Mouse (Mus musculus) layer of hippocampus, postnatal 10 days (tissue): ENCODE data around the gene Alk. TPM values are rescaled to one million over a fixed set of nuclear protein-coding genes. Genes with fewer than 3 reads are reported as not detected.
A peak's percentile ranks its signal among the peaks of the same experiment; 100 is the strongest.

Experiments used
- DNase-seq, 2 experiments: peaks; one replicate each; pipeline ENCODE4 v3.0.0; 2021; ENCODE audit warnings: low spot score in 2 of 2
- total RNA-seq, 2 experiments: library from RNA; stranded (reverse); gene quantifications; 2 replicates each; pipeline ENCODE4 v1.2.3; 2021

The Alk gene
- total RNA-seq, 2 experiments from 2014 or later, result 8.4 to 9.5 TPM

DNA sequence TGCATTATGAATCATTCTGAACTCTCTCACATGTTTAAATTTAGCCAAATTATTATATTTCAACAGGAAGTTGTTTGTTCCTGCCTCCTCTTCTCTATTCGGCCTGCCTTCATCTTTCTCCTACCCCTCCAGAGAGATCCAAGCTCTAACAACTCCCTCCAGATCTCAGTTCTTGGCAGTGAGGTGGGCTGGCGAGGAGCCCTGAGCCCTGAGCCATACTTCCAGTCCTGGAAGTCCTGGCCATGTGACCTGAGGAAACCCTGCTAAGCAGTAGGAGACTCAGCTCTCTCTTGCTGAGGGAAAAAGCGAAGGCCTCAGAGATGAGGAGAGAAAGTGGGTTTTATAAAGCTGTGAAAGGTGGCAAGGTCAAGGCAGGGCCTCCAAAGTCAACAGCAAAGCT lies 689.9 kb downstream of the Alk start:
- peak; percentile 34 to 53 for DNase-seq

DNA sequence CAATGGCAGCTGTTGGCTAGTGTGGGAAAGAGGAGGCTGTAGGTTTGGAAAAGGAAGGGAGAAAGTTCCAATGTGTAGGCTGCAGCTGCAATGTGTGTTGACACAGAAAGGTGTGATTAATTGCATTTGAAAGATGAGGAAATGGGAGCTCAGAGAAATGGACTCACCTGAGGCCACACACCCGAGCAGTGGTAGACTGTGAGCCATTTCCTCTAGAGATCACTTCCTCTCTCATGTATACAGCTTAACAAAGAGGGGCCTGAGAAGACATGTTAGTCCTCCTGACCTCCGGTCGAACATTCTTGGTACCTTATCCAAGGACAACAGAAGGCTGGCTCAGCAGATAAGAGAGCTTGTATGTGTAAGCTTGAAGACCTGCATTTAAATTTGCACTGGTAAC lies 691.2 kb downstream of the Alk start:
- no peak for DNase-seq

DNA sequence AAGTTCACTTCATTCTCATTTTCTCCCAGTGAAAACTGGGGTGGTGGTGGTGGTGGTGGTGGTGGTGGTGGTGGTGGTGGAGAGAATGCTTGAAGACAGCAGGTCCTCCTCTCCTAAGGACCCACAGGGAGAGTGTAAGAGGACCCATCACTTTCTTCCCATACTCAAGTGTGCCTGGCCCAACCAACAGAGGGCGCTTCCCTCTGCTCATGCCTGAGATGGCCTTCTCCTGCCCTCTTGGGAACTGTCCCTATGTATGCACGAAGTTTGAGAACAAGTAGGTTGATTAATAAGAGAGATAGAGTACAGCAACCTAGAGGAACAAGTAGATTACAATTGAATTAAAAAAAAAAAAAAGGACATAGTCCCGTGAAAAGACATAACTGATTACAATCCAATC lies 695.3 kb downstream of the Alk start:
- DNase-seq, result peak in 1 of 2 experiments; percentile 25

DNA sequence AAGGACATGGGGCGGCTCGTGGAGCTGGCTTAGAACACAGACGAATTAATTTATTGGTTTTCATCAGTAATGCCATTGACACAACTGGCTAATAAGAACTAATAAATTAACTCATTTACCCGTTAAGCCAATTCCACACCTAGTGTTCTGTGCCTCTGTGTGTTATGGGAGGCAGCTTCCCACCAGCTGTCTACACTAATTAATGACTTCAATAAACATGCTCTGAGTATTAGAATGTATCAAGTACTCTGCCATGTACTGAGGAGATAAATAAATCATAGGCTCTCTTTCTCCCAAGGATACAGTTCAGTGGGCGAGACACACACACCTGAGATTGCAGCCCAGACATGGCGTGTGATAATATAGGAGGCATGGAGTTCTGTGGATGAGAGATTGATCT lies 723.1 kb downstream of the Alk start:
- no peak for DNase-seq

DNA sequence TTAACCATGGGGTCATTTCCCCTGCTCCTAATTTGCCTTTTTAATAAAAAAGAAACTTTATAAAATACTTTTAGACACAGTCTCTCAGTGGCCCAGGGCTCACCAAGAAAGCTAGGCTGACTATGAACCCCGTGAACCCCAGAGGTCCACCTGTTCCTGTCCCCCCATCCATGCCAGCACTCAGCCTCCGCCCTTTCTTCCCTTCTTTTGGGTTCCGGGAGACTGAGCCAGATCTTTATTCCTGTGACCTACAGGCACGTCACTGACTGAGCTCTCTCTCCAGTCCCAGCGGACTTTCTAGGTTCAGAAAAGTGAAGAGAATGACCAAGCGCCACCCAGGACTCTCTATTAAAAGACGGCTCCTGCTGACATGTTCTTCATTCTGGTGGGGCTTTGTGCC lies 728.9 kb downstream of the Alk start:
- DNase-seq, result no peak

DNA sequence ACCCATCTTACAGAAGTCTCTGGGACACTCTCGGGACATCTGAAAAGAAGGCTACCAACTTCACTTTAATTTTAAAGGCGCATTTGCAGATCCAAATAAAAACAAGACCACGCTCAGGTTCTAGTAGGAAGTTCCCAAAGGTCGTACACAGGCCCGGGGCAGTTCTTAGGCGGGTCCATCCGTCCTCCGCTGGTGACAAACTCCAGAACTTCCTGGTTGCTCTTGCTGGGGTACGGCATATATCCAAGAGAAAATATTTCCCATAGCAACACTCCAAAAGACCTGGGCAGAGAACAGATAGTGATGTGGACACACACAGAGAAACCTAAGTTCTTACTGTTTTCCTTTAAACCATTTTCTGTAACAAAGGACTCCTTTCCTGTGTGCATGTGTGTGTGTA lies 729.6 kb downstream of the Alk start:
- no peak for DNase-seq

DNA sequence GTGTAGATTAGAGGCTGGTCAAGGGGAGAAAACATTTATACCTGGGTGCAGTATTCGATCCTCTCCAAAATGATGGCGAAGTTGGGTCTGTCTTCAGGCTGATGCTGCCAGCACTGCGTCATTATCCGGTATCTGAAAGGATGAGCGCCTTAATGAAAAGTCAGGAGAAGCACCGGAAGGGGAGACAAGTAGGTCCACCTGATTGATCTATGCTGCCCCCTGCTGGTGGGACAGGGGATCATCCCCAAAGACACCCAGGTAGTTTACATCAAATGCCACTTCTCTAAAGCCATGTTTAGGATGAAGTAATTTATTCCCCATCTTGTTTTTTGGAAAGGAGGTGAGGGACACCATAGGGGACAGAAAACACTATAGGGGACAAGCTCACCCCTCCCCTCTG lies 730.4 kb downstream of the Alk start:
- DNase-seq, result peak; percentile 54

DNA sequence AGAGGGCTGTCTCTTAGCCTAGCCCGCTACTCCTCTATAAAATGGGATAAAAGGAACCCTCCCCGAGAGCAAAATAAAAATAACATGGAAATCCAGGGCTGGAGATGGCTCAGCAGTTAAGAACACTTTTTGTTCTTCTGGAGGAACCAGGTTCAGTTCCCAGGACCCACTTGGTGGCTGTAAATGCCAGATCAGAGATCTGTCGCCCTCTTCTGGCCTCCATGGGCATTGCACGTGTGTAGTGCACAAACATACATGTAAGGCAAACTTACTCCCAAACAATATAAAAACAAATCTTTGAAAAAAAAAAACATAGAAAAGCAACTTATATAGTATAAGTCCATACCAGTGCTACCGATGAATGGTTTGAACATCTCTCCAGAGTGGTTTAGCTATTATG lies 731.5 kb downstream of the Alk start:
- no peak for DNase-seq

DNA sequence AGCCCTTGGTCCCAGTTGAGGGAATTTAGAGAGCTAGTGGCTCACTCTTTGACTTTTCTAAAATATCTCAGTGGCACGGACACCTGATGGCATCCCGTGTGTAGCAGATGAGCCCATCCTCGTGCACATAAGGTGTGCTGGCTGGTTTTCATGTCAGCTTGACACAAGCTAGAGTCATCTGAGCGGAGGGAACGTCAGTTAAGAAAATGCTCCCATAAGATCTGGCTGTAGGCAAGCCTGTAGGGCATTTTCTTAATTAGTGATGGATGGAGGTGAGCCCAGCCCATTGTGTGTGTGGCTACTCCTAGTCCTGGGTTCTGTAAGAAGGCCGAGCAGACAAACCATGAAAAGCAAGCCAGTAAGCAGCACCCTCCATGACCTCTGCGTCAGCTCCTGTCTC lies 732.4 kb downstream of the Alk start:
- no peak for DNase-seq

DNA sequence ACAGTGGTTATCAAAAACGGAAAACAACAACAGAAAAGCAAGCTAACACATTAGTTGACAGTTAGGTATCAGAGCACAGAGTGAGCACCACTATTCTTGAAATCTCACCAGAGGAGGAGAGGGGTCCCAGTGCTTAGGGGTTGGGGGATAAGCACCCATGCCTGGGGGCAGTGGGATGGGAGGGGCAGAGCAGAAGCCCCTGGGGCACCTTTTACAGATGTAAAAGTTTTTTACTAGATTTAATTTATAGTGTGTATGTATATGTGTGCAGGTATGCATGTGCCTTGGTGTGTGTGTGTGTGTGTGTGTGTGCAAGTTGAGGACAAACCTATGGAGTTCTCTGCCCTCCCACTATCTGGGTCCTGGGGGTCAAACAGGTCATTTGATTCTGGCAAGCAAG lies 733.8 kb downstream of the Alk start:
- no peak for DNase-seq

DNA sequence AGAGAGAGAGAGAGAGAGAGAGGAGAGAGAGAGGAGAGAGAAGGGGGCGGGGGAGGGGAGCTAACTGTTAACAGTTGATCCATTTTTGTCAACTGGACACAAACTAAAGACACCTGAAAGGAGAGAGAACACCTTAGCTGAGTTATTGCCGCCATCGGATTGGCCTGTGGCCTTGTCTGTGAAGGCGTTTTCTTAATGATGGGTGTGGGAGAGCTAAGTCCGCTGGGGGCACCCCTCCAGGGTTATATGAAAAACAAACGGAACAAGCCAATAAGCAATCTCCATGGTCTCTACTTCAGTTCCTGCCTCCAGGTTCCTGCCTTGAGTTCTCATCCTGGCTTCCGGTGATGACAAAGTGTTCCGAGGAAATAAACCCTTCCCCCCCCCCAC lies 734.2 kb downstream of the Alk start:
- no peak for DNase-seq

DNA sequence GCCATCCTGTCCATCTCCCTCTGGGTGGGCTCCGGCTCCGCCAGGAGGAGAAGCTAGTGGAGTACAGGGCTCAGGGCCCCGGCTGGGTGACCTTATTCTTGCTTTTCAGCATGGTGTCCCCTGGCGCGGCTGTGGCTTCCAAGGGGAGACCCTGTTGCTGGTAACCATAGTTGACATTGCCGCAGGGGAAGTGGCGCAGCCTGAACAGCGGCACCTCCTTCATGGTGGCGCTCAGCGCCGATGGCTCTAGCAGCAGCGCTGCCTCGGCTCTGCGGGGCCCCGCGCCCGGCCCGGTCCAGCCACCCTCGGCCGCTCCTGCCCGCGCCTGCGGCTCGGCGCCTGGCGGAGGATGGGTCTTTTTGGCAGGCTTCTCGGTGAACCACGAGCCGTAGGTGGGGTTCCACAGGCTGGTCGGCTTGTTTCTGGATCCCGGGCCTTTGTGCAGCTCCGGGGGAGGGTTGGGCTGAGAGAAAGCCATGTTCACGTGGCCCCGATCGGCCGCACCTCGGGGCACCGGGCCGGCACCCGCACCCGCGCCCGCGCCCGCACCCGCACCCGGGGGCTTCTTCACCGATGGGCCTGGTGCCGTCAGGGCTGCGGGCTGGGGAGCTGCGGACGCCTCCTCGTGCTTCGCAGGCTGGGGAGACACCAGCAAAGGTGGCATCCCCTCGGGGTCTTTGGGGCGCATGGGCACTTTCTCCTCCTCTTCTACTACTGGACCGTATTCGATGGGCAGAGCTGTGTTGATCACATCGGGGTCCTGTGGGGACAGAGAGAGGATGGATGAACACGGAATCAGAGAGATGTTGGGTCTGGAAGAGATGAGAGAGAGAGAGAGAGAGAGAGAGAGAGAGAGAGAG lies 734.8 kb downstream of the Alk start:
- peak; percentile 54 to 62 for DNase-seq

DNA sequence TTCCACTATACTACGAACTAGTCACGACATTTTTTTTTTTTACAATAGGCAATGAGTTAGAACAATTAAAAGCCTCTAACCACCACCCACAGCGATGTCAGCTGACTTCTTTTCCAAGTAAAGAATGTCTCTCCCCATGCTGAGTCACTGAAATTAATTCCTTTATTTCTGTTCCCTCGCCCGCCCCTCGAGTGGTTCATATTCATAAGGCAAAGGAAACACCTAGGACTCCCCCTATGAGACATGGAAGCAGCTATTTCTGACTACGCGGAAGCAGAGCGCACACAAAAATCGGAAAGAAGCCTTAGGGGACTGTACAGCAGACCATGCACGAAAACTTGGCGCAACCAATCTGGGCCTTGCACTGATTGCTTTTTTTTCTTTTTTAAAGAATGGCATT lies 735.6 kb downstream of the Alk start:
- DNase-seq, result no peak

DNA sequence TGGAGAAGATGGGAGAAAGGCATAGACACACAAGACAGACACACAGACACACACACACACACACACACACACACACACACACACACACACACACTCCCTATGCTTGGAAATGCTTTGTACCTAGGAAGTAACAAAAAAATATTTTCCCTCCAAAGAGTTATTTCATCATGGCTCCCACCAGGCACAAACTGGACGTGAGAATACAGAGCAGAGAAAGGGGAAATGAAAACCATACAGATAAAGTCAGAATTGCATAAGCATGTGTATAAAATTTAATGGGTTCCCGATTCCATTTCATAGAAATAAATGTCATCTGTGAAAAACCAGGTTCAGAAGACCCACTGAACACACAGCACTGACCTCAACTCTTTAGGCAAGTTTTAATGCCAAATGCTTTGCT lies 736.5 kb downstream of the Alk start:
- no peak for DNase-seq

DNA sequence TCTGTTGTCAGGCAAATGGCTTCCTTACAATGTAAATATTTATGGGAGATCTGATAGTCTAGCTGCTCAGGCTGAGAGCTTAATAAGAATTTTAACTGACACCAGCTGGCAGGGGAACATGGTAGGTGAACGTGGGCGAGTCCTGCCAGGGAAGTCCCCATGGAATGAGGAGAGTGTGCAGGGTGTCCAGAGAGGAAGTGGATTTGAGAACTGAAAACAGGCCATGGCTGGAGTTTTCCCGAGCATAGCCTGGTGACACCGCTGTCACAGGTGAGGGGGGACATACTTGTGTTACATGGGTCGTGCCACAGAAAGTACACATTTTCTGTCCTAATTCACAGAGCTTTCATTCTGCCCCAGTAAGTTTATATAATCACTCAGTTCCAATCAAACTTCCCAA lies 739.0 kb downstream of the Alk start:
- no peak for DNase-seq

DNA sequence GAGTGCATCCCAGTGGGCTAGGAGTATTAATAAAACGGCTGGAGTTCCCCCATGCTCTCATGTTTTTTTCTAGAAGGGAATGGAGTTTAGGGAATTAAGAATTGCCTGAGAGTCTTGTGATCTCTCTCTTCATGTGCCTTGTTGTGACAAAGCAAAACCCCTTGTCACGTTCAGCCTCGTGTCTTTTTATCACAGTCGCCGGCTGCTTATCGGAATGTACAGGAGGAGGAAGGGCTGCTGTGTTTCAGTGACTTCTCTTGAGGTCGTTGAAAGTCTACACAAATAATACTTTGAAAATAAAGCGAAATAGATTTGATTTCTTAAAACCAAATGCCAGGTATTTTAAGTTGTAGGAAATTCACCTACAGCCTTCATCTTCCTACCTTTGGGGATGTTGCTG lies 740.4 kb downstream of the Alk start:
- no peak for DNase-seq

DNA sequence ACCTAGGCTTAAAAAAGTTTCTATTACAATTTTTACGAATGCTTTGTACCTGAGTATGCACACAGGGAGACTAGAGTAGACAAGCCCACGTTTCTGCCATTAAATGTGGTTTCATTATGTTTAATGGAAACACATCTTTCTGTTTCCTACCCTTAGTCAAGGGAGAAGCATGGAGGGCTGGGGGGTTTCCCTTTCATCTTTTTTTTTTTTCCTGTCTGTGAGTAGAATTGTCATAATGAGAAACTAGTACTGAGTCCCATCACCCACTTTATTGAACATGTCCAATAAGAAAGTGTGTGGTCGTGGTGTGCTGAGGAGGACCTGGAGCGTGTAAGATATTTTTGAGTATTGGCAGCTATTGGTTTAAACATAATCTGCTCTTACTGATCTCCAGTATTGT lies 741.5 kb downstream of the Alk start:
- DNase-seq, result no peak

DNA sequence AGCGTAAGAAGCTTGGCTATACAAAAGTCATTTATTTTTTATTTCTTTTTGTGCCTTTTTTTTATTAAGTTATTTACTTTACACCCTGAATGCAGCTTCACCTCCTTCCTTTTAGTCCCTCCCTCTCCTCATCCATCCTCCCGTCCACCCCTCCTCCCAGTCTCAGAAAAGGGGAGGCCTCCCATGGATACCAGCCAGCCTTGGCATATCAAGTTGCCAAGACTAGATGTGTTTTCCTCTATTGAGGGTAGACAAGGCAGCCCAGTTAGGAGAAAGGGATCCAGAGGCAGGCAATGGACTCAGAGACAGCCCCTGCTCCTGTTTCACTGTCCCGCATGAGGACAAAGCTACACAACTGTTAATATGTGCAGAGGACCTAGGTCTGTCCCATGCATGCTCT lies 742.2 kb downstream of the Alk start:
- no peak for DNase-seq

DNA sequence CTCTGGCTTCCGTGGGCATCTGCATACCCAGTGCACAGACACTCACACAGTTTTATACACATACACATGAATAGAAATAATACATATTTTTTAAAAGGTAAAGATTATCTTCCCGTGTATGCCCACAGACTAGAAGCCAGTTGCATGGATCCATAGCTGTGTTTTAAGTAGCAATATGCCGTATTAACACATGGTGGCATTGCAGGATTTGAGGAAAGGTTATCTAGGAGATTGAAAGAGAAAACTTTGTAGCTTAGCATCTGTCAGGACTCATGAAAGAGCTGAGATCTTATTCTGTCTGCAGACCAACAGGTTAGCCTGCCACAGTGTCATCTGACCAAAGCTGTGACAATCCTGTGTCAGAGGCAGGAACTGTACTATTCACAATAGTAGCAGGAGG lies 772.5 kb downstream of the Alk start:
- DNase-seq, result no peak

DNA sequence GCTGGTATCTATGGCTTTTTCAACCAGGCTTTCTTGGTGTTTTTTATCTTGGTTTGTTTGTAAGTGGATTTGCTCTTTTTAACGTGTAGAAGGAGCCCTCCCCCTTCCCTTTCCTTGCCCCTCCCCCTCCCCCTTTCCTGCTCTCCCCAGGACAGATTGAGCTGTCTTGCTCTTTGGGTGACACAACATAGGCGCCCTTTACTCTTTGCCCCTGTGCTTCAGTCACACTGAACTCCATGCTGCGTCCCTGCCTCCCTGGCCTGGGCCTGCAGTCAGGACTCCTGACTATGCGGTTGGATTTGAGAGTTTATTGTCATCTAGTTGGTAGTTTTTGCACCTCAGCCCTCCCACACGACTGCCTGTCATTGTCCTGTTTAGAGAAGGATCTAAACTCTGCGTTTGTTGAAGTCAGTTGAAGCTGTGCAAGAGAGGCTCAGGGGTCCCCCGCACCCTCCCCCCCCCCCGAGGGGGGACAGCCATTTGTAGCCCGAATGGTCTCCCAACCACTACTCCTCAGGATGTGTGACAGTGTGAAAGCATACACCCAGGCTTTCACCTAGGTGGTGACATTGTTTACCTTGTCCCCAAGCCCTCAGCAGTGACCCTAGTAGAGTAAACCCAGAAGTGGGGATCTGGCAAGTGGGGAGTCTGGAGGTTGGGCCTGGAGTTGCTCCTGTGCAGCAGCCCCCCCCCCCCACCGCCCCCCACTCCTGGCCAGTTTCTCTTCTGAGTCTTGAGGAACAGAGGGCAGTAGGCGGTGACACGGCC lies 775.6 kb downstream of the Alk start:
- DNase-seq, result no peak

DNA sequence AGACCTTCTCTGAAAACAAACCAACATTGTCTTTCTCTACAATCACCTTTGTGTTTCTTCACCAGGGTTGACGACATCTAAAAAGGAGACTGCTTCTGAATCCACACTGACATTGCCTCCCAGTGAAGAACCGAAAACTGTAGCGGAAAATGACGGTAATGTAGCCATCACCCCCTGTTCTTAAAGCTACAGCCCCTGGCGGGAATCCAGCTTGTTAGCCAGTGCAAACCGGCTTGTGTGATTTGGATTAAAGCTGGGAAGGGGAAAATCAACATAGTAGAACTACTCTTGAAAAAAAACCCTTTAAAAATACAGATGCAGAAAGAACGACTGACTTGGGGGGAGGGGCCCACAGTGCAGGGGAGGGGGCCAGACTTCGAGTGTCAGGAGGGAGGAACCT lies 776.8 kb downstream of the Alk start:
- DNase-seq, result no peak

DNA sequence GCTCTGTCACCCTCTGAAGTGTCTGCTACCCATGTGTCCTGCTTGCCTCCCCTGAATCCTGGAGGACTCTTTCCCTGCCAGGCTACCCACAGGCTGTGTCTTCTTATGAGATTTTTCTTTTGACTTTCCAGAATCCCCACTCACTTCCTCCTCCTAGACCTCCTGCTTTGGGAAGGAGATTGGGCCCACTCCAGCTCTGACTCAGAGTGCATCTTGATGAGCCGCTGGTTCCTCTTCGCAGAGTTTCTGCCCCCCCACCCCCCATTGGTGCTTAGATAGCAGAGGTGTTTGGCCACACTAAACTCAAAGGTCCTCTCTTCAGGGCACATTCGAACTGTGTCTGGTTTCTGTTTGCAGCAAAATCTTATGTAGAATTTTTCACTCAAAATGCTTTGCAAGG lies 777.8 kb downstream of the Alk start:
- no peak for DNase-seq
